Mouse (Mus musculus) intestine, embryonic 16.5 days (tissue): ENCODE measurements around the gene Ubr2. TPM values are rescaled to one million over a fixed set of nuclear protein-coding genes. Genes with fewer than 3 reads are reported as not detected.
A peak's percentile ranks its signal among the peaks of the same experiment; 100 is the strongest.

ENCODE experiments used
- ATAC-seq: fragments of 200-750 bp; cut with Nextera tagmentation; 2 replicates; pipeline ENCODE4 v1.8.0; 2017; ENCODE audit warnings: moderate TSS enrichment, moderate library complexity
- H3K27ac ChIP-seq: fragments of 300-500 bp; sonication (generic); 2 replicates; pipeline ENCODE4 v1.5.1; 2014; ENCODE audit warnings: mild to moderate bottlenecking, low read length
- H3K27me3 ChIP-seq: fragments of 300-500 bp; sonication (generic); replicated peaks from 2 replicates; pipeline ENCODE4 v1.6.1; 2014; ENCODE audit warnings: low read length, control low read depth, mixed read lengths; ENCODE audit not compliant: control insufficient read depth, insufficient read depth
- H3K36me3 ChIP-seq: fragments of 300-500 bp; sonication (generic); 2 replicates; pipeline ENCODE4 v1.6.1; 2014; ENCODE audit warnings: low read length, control low read depth; ENCODE audit not compliant: control insufficient read depth, insufficient read depth
- H3K4me1 ChIP-seq: fragments of 300-500 bp; sonication (generic); 2 replicates; pipeline ENCODE4 v1.6.1; 2014; ENCODE audit warnings: low read length, control low read depth, mixed read lengths; ENCODE audit not compliant: control insufficient read depth, insufficient read depth
- H3K4me2 ChIP-seq: fragments of 300-500 bp; sonication (generic); 2 replicates; pipeline ENCODE4 v1.6.1; 2014; ENCODE audit warnings: low read depth, low read length, control low read depth
- H3K4me3 ChIP-seq: fragments of 300-500 bp; sonication (generic); 2 replicates; pipeline ENCODE4 v1.5.1; 2014; ENCODE audit warnings: mild to moderate bottlenecking, low read length
- H3K9ac ChIP-seq: fragments of 300-500 bp; sonication (generic); 2 replicates; pipeline ENCODE4 v1.6.1; 2014; ENCODE audit warnings: low read depth, low read length
- H3K9me3 ChIP-seq: fragments of 300-500 bp; sonication (generic); 2 replicates; pipeline ENCODE4 v1.6.1; 2016; ENCODE audit warnings: low read length, control low read depth; ENCODE audit not compliant: control insufficient read depth
- WGBS: fragments of 180-500 bp; shearing (Covaris S2); extraction: QIAGEN DNeasy Blood & Tissue Kit; methylation state at CpG from one replicate; pipeline ENCODE4 v1.1.7; 2014; 5-methylcytosine and 5-hydroxymethylcytosine counted together
- polyA plus RNA-seq: library from polyadenylated mRNA; unstranded; fragments of >200 nt; fragmentation: Nextera tagmentation; extraction: Ambion mirVana; gene quantifications from 2 replicates; pipeline ENCODE4 v1.2.1, GENCODE M21; 2015

Gene Ubr2
- polyA plus RNA-seq, 1 experiment from 2014 or later: 9.1 TPM

- H3K9ac ChIP-seq: no peak overlapping the region
- no peak overlapping the region for H3K4me2 ChIP-seq
- ATAC-seq: no peak
- no peaks in the 10 kb centered on the region for H3K36me3 ChIP-seq
- no peaks in the 10 kb centered on the region for H3K9me3 ChIP-seq
- H3K4me3 ChIP-seq: no peak overlapping the region
- H3K27ac ChIP-seq: no peak overlapping the region
- 0 out of 2 replicates have a peak, but pooled peaks cover 3% of the 10 kb centered on the region for H3K27me3 ChIP-seq
- peaks cover 9% of the 10 kb centered on the region for H3K4me1 ChIP-seq
These were observed 24.2 kb upstream of the Ubr2 start for GRCm38 (mm10) chr17:47034536-47034935.

DNA sequence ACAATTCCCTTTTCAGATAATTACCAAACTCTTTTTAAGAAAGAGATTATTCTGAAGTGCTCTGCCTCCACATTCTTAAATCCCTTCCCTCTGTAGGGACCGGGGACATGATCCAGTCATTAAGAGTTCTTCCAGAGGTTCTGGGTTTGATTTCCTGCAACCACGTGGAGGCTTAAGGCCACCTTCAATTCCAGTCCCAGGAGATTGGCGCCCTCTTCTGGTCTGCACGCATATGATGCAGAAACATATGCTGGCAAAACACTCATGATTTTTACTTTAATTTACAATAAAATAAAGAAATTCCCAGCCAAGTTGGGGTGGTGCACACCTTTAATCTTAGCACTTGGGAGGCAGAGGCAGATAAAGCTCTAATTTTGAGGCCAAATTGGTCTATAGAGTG, 23.3 kb upstream of the Ubr2 start:
- no peaks in the 10 kb centered on the region for H3K9me3 ChIP-seq
- H3K27me3 ChIP-seq: 0 out of 2 replicates have a peak, but pooled peaks cover 3% of the 10 kb centered on the region
- ATAC-seq: no peak
- H3K27ac ChIP-seq: no peak overlapping the region
- no peak overlapping the region for H3K9ac ChIP-seq
- peaks cover 4% of the 10 kb centered on the region; the same call in 1 of the 2 replicates for H3K4me1 ChIP-seq
- H3K4me2 ChIP-seq: no peak overlapping the region
- 3% methylated on average over 4 of the region's 4 CpGs for WGBS
- no peaks in the 10 kb centered on the region for H3K36me3 ChIP-seq
- no peak overlapping the region for H3K4me3 ChIP-seq

DNA sequence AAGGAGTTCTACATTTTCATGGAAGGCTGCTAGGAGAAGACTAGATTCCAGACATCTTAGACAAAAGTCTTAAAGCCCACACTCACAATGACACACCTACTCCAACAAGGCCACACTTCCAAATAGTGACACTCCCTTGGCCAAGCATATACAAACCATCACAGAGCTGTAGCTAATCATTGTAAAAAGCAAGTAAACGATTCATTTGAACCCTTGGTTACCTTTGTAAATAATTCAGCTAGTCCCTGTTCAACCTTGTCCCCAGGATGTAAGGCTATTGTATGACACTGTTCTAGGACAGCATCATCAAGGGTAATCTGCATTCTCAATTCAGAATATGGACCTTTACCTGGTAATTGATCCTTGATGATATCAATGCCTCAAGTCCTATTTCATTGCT, 14.4 kb upstream of the Ubr2 start:
- no peak for ATAC-seq
- Histone ChIP-seq H3K4me1 (no peaks in the 10 kb centered on the region), H3K4me2 (no peak overlapping the region), H3K4me3 (no peak overlapping the region), H3K9ac (no peak overlapping the region), H3K27me3 (no peaks in the 10 kb centered on the region), H3K27ac (no peak overlapping the region), H3K36me3 (no peaks in the 10 kb centered on the region), H3K9me3 (no peaks in the 10 kb centered on the region)
- 69% methylated on average over 1 of the region's 1 CpGs for WGBS

DNA sequence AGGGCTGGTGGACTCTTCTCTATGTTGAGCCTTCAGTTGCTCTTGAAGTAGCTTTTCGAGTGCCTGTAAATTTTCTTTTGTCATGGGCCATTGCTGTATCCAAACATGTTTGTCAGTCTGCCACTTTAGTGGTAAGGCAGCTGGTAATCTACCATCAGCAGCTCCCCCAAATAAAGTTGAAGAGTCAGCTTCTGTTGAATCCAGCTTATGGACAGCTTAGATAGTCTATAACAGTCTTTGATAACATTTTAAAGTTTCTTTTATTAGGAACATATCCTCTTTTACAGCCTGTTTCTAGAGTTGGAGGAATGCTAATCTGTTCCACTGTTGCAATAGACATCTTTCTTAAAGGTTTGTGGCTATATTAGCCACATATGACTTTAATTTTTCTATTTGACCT, 13.0 kb upstream of the Ubr2 start:
- Histone ChIP-seq H3K36me3 (no peaks in the 10 kb centered on the region), H3K9me3 (no peaks in the 10 kb centered on the region), H3K4me3 (no peak overlapping the region), H3K27ac (no peak overlapping the region), H3K27me3 (no peaks in the 10 kb centered on the region), H3K4me1 (no peaks in the 10 kb centered on the region), H3K4me2 (no peak overlapping the region), H3K9ac (no peak overlapping the region)
- ATAC-seq: no peak
- 80% methylated on average over 1 of the region's 1 CpGs for WGBS

DNA sequence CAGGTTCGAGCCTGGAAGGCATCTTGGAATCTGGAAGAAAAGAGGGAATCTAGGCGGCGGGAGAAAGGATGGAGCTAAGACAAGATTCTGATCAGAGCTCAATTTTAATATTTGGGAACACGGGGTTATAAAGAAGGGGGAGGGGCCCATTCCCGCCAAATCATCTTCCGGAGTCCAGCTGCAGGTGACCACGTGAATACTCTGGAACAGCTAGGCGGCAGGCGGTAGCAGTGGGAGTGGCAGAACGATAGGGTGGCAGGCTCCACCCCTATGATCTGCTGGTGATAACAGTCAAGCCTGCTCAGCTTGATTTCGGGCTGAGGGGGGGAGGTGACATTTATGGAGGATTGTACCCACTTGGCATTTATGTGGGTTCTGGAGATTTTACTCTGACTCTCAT, 2.5 kb upstream of the Ubr2 start:
- Histone ChIP-seq H3K9me3 (no peaks in the 10 kb centered on the region), H3K4me1 (peaks cover 8% of the 10 kb centered on the region; the same call in 1 of the 2 replicates), H3K4me2 (no peak overlapping the region), H3K27ac (no peak overlapping the region), H3K4me3 (no peak overlapping the region), H3K36me3 (no peaks in the 10 kb centered on the region), H3K9ac (no peak overlapping the region), H3K27me3 (no peaks in the 10 kb centered on the region)
- ATAC-seq: no peak
- 38% methylated on average over 11 of the region's 11 CpGs for WGBS

- no peaks in the 10 kb centered on the region for H3K9me3 ChIP-seq
- H3K4me3 ChIP-seq: no peak overlapping the region
- H3K9ac ChIP-seq: no peak overlapping the region
- H3K4me2 ChIP-seq: no peak overlapping the region
- no peak for ATAC-seq
- WGBS: 76% methylated on average over 1 of the region's 1 CpGs
- H3K36me3 ChIP-seq: no peaks in the 10 kb centered on the region
- H3K27ac ChIP-seq: no peak overlapping the region
- peaks cover 10% of the 10 kb centered on the region; the same call in 1 of the 2 replicates for H3K4me1 ChIP-seq
- no peaks in the 10 kb centered on the region for H3K27me3 ChIP-seq
These were observed 1.3 kb upstream of the Ubr2 start for GRCm38 (mm10) chr17:47011661-47012043.

- Histone ChIP-seq H3K27me3 (no peaks in the 10 kb centered on the region), H3K4me2 (peak overlapping the region; percentile 69), H3K27ac (peak overlapping the region; percentile 78), H3K9me3 (no peaks in the 10 kb centered on the region), H3K4me3 (peak overlapping the region; percentile 88), H3K4me1 (peaks cover 17% of the 10 kb centered on the region; the same call in 1 of the 2 replicates), H3K9ac (peak overlapping the region; percentile 95; the same call in 1 of the 2 replicates), H3K36me3 (no peaks in the 10 kb centered on the region)
- WGBS: 10% methylated on average over 25 of the region's 25 CpGs
- peak; percentile 75 for ATAC-seq
These were observed 635 bp upstream of the Ubr2 start for GRCm38 (mm10) chr17:47010722-47011660.

- ATAC-seq: 0 out of 2 replicates have a peak, but pooled peaks have one; percentile 1
- H3K36me3 ChIP-seq: no peaks in the 10 kb centered on the region
- peak overlapping the region; percentile 72 for H3K4me2 ChIP-seq
- peaks cover 23% of the 10 kb centered on the region for H3K4me1 ChIP-seq
- WGBS: under 1% methylated on average over 13 of the region's 13 CpGs
- peak overlapping the region; percentile 98 for H3K27ac ChIP-seq
- peak overlapping the region; percentile 95 for H3K9ac ChIP-seq
- no peaks in the 10 kb centered on the region for H3K27me3 ChIP-seq
- no peaks in the 10 kb centered on the region for H3K9me3 ChIP-seq
- H3K4me3 ChIP-seq: peak overlapping the region; percentile 88
These were observed 834 bp downstream of the Ubr2 start for GRCm38 (mm10) chr17:47009546-47009897.

GRCm38 (mm10) chr17:47009016-47009415, 1.3 kb downstream of the Ubr2 start:
- no peaks in the 10 kb centered on the region for H3K27me3 ChIP-seq
- WGBS: 11% methylated on average over 6 of the region's 6 CpGs
- no peaks in the 10 kb centered on the region for H3K36me3 ChIP-seq

More at GRCm38 (mm10) chr17:47009016-47009415, 1.3 kb downstream of the Ubr2 start:
- Histone ChIP-seq H3K9me3 (no peaks in the 10 kb centered on the region), H3K4me1 (peaks cover 23% of the 10 kb centered on the region), H3K4me3 (peak overlapping the region; percentile 88), H3K27ac (no peak overlapping the region), H3K9ac (peak overlapping the region; percentile 95), H3K4me2 (peak overlapping the region; percentile 72)
- no peak for ATAC-seq
